Mouse (Mus musculus) liver, postnatal 0 days (tissue): ENCODE measurements around the gene Lclat1. TPM values are rescaled to one million over a fixed set of nuclear protein-coding genes. Genes with fewer than 3 reads are reported as not detected.
A peak's percentile ranks its signal among the peaks of the same experiment; 100 is the strongest.

Source experiments
- ATAC-seq: fragments of 200-750 bp; cut with Nextera tagmentation; 2 replicates; pipeline ENCODE4 v1.8.0; 2017; ENCODE audit warnings: mild to moderate bottlenecking, moderate library complexity
- DNase-seq: peaks from one replicate; pipeline ENCODE4 v3.0.0-alpha.2; 2016
- H3K27ac ChIP-seq: fragments of 300-500 bp; sonication (generic); 2 replicates; pipeline ENCODE4 v1.5.1; 2014; ENCODE audit warnings: antibody characterized with exemption, moderate library complexity, mild to moderate bottlenecking, low read depth
- H3K27me3 ChIP-seq: fragments of 300-500 bp; sonication (generic); 2 replicates; pipeline ENCODE4 v1.6.1; 2014; ENCODE audit warnings: low read length, control low read depth, mixed read lengths; ENCODE audit not compliant: insufficient read depth
- H3K36me3 ChIP-seq: fragments of 300-500 bp; sonication (generic); replicated peaks from 2 replicates; pipeline ENCODE4 v1.6.1; 2014; ENCODE audit warnings: mild to moderate bottlenecking, control low read depth, low read length, moderate library complexity, mixed read lengths; ENCODE audit not compliant: insufficient read depth
- H3K4me1 ChIP-seq: fragments of 300-500 bp; sonication (generic); 2 replicates; pipeline ENCODE4 v1.6.1; 2014; ENCODE audit warnings: antibody characterized with exemption, mild to moderate bottlenecking, control low read depth; ENCODE audit not compliant: insufficient read depth
- H3K4me2 ChIP-seq: fragments of 300-500 bp; sonication (generic); 2 replicates; pipeline ENCODE4 v1.6.1; 2014; ENCODE audit warnings: low read depth, mild to moderate bottlenecking, low read length, moderate library complexity, mixed read lengths
- H3K4me3 ChIP-seq: fragments of 300-500 bp; sonication (generic); 2 replicates; pipeline ENCODE4 v1.5.1; 2014; ENCODE audit warnings: low read depth, low read length
- H3K9ac ChIP-seq: fragments of 300-500 bp; sonication (generic); replicated peaks from 2 replicates; pipeline ENCODE4 v1.6.1; 2014; ENCODE audit warnings: mild to moderate bottlenecking, moderate library complexity
- H3K9me3 ChIP-seq: fragments of 300-500 bp; sonication (generic); 2 replicates; pipeline ENCODE4 v1.6.1; 2016; ENCODE audit warnings: mild to moderate bottlenecking, control low read depth, low read length, mixed read lengths
- CTCF ChIP-seq: sonication (generic); IDR thresholded peaks from 2 replicates; pipeline ENCODE4 v1.5.1; 2016; ENCODE audit warnings: antibody characterized with exemption, low read depth
- EP300 ChIP-seq: IDR thresholded peaks from 2 replicates; pipeline ENCODE4 v1.6.1; 2016; ENCODE audit warnings: antibody characterized with exemption, low read depth, mild to moderate bottlenecking
- whole genome bisulfite sequencing: fragments of 180-500 bp; shearing (Covaris S2); extraction: QIAGEN DNeasy Blood & Tissue Kit; methylation state at CpG from one replicate; pipeline ENCODE4 v1.1.7; 2014; ENCODE audit not compliant: insufficient replicate concordance; 5-methylcytosine and 5-hydroxymethylcytosine counted together
- polyA plus RNA-seq: library from polyadenylated mRNA; unstranded; fragments of >200 nt; fragmentation: Nextera tagmentation; extraction: Ambion mirVana; gene quantifications from 2 replicates; pipeline ENCODE4 v1.2.1, GENCODE M21; 2015

The Lclat1 gene
- polyA plus RNA-seq, 1 experiment from 2014 or later = 2.5 TPM

GRCm38 (mm10) chr17:73238501-73238900, 130.7 kb downstream of the Lclat1 start:
- Histone ChIP-seq H3K9ac (no peak overlapping the region), H3K4me3 (no peak overlapping the region), H3K9me3 (no peaks in the 10 kb centered on the region), H3K27me3 (no peaks in the 10 kb centered on the region), H3K27ac (no peak overlapping the region), H3K36me3 (no peaks in the 10 kb centered on the region), H3K4me2 (no peak overlapping the region), H3K4me1 (no peaks in the 10 kb centered on the region)
- WGBS = 82% methylated on average over 5 of the region's 5 CpGs
- ATAC-seq (no peak), DNase-seq (no peak)
- TF ChIP-seq EP300 = no peak
- TF ChIP-seq CTCF = no peak

- no peak overlapping the region for H3K27ac ChIP-seq
- WGBS = 62% methylated on average over 5 of the region's 5 CpGs
Observed at GRCm38 (mm10) chr17:73241085-73241848, 133.5 kb downstream of the Lclat1 start.

DNA sequence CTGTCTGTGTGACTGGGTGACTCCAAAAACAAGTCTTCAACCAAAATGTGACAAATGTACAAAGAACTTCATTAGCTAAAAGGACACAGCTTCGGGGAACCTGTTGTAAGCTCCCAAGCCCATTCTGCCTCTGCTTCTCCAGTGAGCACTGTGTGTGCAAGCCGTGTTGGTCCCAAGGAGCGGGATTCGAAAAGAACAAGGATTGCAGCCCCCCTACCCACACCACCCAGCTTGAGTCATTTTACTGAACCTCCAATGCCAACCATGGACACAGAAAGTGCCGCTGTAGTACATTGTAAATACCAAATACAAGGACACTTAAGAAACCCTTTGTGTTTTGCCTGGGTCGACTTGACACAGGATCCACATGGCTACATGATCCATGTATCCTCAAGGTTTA, 135.9 kb downstream of the Lclat1 start:
- H3K4me1 ChIP-seq = no peaks in the 10 kb centered on the region
- no peak overlapping the region for H3K9ac ChIP-seq
- no peak overlapping the region for H3K4me2 ChIP-seq
- no peaks in the 10 kb centered on the region for H3K27me3 ChIP-seq
- no peaks in the 10 kb centered on the region for H3K9me3 ChIP-seq
- no peak overlapping the region for H3K27ac ChIP-seq
- DNase-seq (no peak), ATAC-seq (no peak)
- no peak overlapping the region for H3K4me3 ChIP-seq
- 87% methylated on average over 6 of the region's 6 CpGs for WGBS
- TF ChIP-seq CTCF = no peak
- no peak for TF ChIP-seq EP300
- no peaks in the 10 kb centered on the region for H3K36me3 ChIP-seq

More at GRCm38 (mm10) chr17:73241085-73241848, 133.5 kb downstream of the Lclat1 start:
- Histone ChIP-seq H3K36me3 (no peaks in the 10 kb centered on the region), H3K9me3 (no peaks in the 10 kb centered on the region), H3K4me2 (no peak overlapping the region), H3K4me3 (no peak overlapping the region), H3K4me1 (no peaks in the 10 kb centered on the region), H3K9ac (no peak overlapping the region), H3K27me3 (no peaks in the 10 kb centered on the region)
- ATAC-seq (no peak), DNase-seq (peak; percentile 12)
- TF ChIP-seq EP300 (no peak), CTCF (no peak)

DNA sequence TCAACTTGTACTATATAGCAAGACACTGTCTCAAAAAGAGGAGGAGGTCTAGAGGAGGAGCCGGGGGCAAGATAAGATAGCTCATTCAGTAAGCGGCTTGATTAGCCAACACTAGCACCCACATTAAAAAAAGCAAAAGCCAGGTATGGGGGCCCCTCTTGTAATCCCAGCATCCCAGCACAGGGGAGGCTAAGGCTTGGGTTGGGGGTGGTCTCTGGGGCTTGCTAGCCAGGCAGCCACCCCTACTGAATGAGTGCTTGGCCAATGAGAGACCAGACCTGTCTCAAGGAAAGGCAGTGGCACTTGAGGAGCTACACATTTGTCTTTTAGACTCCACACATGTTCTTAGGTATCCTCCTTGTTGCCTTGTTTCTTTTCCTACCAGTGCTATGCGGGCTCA, 136.8 kb downstream of the Lclat1 start:
- WGBS = 66% methylated on average over 3 of the region's 3 CpGs

DNA sequence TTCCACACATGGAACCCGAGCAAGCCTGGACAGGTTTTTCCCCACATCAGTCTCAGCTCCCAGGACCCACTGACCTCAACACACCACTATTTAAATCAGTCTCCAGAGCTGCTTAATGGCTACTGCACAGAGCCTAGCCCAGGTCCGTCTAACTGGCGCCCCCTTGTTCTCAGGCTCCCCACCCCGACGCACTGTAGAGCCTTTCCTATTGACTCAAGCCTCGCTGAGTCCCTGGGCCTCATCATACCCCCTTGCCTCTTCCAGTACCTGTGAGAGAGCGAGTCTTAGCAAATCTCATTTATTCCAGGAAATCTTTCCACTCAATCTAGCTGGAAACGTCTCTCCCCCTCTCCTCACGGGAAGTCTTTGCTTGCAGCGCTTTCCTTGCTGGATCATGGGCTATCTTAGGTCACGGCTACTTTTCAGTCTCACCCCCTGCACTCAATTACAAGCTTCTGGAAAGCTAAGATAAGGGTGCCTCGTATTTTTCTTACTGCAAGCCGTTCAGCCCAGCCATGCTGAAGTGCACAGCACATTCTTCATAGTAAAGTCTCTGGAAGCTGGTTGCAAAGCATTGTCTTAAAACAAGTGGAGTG, 137.4 kb downstream of the Lclat1 start:
- Histone ChIP-seq H3K9me3 (no peaks in the 10 kb centered on the region), H3K4me2 (no peak overlapping the region), H3K9ac (no peak overlapping the region), H3K4me1 (no peaks in the 10 kb centered on the region), H3K27me3 (no peaks in the 10 kb centered on the region), H3K4me3 (no peak overlapping the region), H3K27ac (no peak overlapping the region), H3K36me3 (no peaks in the 10 kb centered on the region)
- TF ChIP-seq EP300 (peak; percentile 16; the same call in 1 of the 2 replicates), CTCF (no peak)
- ATAC-seq (peak; percentile 33; the same call in 1 of the 2 replicates), DNase-seq (no peak)
- WGBS = 57% methylated on average over 13 of the region's 13 CpGs

More for the DNA sequence above, 136.8 kb downstream of the Lclat1 start:
- no peak for DNase-seq
- Histone ChIP-seq H3K4me3 (no peak overlapping the region), H3K4me1 (no peaks in the 10 kb centered on the region), H3K36me3 (no peaks in the 10 kb centered on the region), H3K4me2 (no peak overlapping the region), H3K9ac (no peak overlapping the region), H3K27ac (no peak overlapping the region), H3K27me3 (no peaks in the 10 kb centered on the region), H3K9me3 (no peaks in the 10 kb centered on the region)
- TF ChIP-seq EP300 = no peak
- TF ChIP-seq CTCF = no peak
- ATAC-seq = no peak

- ATAC-seq (no peak), DNase-seq (no peak)
- Histone ChIP-seq H3K9me3 (no peaks in the 10 kb centered on the region), H3K4me1 (0 out of 2 replicates have a peak, but pooled peaks cover 2% of the 10 kb centered on the region), H3K36me3 (no peaks in the 10 kb centered on the region), H3K4me3 (no peak overlapping the region), H3K27ac (0 out of 2 replicates have a peak overlapping the region, but pooled peaks have one; percentile 1), H3K4me2 (no peak overlapping the region), H3K27me3 (no peaks in the 10 kb centered on the region), H3K9ac (no peak overlapping the region)
- TF ChIP-seq EP300 (no peak), CTCF (no peak)
- 62% methylated on average over 3 of the region's 3 CpGs for WGBS
Observed at GRCm38 (mm10) chr17:73246036-73246435, 138.3 kb downstream of the Lclat1 start.
